Mouse (Mus musculus) cerebellum, adult (tissue): ENCODE data around the gene Top2a.
"Not testable (repeated sequence)": the region's sequence is repeated elsewhere in the genome, so short reads cannot be mapped to it uniquely, and the experiment has no call there.

Experiments used
- ATAC-seq: cut with Nextera tagmentation; 2 replicates; pipeline ENCODE4 v1.9.2; 2017; ENCODE audit warnings: mild to moderate bottlenecking, moderate library complexity, mixed read lengths; ENCODE audit not compliant: insufficient number of reproducible peaks, low FRiP score, low TSS enrichment

Gene Top2a

GRCm38 (mm10) chr11:99041051-99041729, 17.2 kb upstream of the Top2a start, which contains the start of gene Igfbp4:
Igfbp4 (plus strand) TSS chr11:99041244.
- no peak for ATAC-seq

- no peak for ATAC-seq
Observed at GRCm38 (mm10) chr11:99040346-99040974, 16.5 kb upstream of the Top2a start.

GRCm38 (mm10) chr11:99039782-99040181, 15.8 kb upstream of the Top2a start:
- 0 out of 2 replicates have a peak, but pooled peaks have one; percentile 52 for ATAC-seq

GRCm38 (mm10) chr11:99036254-99036653, 12.3 kb upstream of the Top2a start:
- no peak for ATAC-seq

- ATAC-seq = no peak
Observed at GRCm38 (mm10) chr11:99035350-99035749, 11.4 kb upstream of the Top2a start.

- no peak for ATAC-seq
Observed at GRCm38 (mm10) chr11:99026899-99027440, 3.0 kb upstream of the Top2a start.

- ATAC-seq = no peak
Observed at GRCm38 (mm10) chr11:99025878-99026277, 1.9 kb upstream of the Top2a start.

GRCm38 (mm10) chr11:99024468-99025134, 612 bp upstream of the Top2a start:
- peak; percentile 23; the same call in 1 of the 2 replicates for ATAC-seq

- ATAC-seq = no peak
Observed at GRCm38 (mm10) chr11:99023094-99023493, 895 bp downstream of the Top2a start.

GRCm38 (mm10) chr11:99022384-99022933, 1.5 kb downstream of the Top2a start:
- no peak for ATAC-seq

GRCm38 (mm10) chr11:99019844-99020243, 4.1 kb downstream of the Top2a start:
- ATAC-seq = no peak

GRCm38 (mm10) chr11:99013856-99014255, 10.1 kb downstream of the Top2a start:
- no peak for ATAC-seq

- no peak for ATAC-seq
Observed at GRCm38 (mm10) chr11:99010706-99011105, 13.3 kb downstream of the Top2a start.

- no peak for ATAC-seq
Observed at GRCm38 (mm10) chr11:99010124-99010523, 13.9 kb downstream of the Top2a start.

GRCm38 (mm10) chr11:99006788-99007187, 17.2 kb downstream of the Top2a start:
- no peak for ATAC-seq

- no peak for ATAC-seq
Observed at GRCm38 (mm10) chr11:98999243-98999642, 24.7 kb downstream of the Top2a start.

GRCm38 (mm10) chr11:98998776-98999175, 25.2 kb downstream of the Top2a start:
- ATAC-seq = no peak

- ATAC-seq = no peak
Observed at GRCm38 (mm10) chr11:98997659-98998058, 26.3 kb downstream of the Top2a start.

GRCm38 (mm10) chr11:98995987-98996386, 28.0 kb downstream of the Top2a start:
- no peak for ATAC-seq

- ATAC-seq = no peak
Observed at GRCm38 (mm10) chr11:98990866-98991265, 33.1 kb downstream of the Top2a start.

- ATAC-seq = not testable (repeated sequence)
Observed at GRCm38 (mm10) chr11:98988260-98988659, 35.7 kb downstream of the Top2a start.
